Mouse (Mus musculus): Measurements from ENCODE around the gene Nmd3.

GRCm38 (mm10) chr3:69756499-69756898 is 34.7 kb downstream of the Nmd3 start:
- TF ChIP-seq CTCF (IDR thresholded peaks at IDR 0.05) (no peak; the same call in none of the 2 replicates), EP300 (IDR thresholded peaks at IDR 0.05; ENCODE audit: insufficient read depth, low read depth, low read length) (no peak)
